Mouse (Mus musculus): ENCODE measurements at regions not wholly inside any gene's neighbourhood (a gene's known extent, or its start where the extent isn't known, plus 50 kb on each side); places are given as distances from the start of the nearest gene placed in this dataset.

- no peak for DNase-seq
Observed at GRCm38 (mm10) chr2:79510485-79511094, 54.0 kb upstream of the Cerkl start.

- DNase-seq = no peak
Observed at GRCm38 (mm10) chr2:79511108-79511507, 54.5 kb upstream of the Cerkl start.

- DNase-seq = peak; percentile 86
Observed at GRCm38 (mm10) chr2:79511676-79512323, 55.2 kb upstream of the Cerkl start.

- DNase-seq = no peak
Observed at GRCm38 (mm10) chr2:79512374-79512773, 55.8 kb upstream of the Cerkl start.

GRCm38 (mm10) chr2:79513726-79514125 lies 57.1 kb upstream of the Cerkl start:
- no peak for DNase-seq

- peak; percentile 64 for DNase-seq
Observed at GRCm38 (mm10) chr2:79518046-79518750, 61.6 kb upstream of the Cerkl start.

- no peak for DNase-seq
Observed at GRCm38 (mm10) chr2:79519799-79520449, 63.3 kb upstream of the Cerkl start.

GRCm38 (mm10) chr2:79523441-79523840 lies 66.9 kb upstream of the Cerkl start:
- no peak for DNase-seq

- DNase-seq = no peak
Observed at GRCm38 (mm10) chr2:79527529-79527928, 70.9 kb upstream of the Cerkl start.

GRCm38 (mm10) chr2:79528347-79528990 lies 71.9 kb upstream of the Cerkl start:
- DNase-seq = no peak

- no peak for DNase-seq
Observed at GRCm38 (mm10) chr2:79529185-79529584, 72.6 kb upstream of the Cerkl start.

GRCm38 (mm10) chr2:79532610-79533160 lies 76.1 kb upstream of the Cerkl start:
- no peak for DNase-seq

GRCm38 (mm10) chr2:79537126-79537875 lies 80.7 kb upstream of the Cerkl start:
- no peak for DNase-seq

- DNase-seq = peak; percentile 19
Observed at GRCm38 (mm10) chr2:79540384-79540783, 83.8 kb upstream of the Cerkl start.

- no peak for DNase-seq
Observed at GRCm38 (mm10) chr2:79542191-79542980, 85.8 kb upstream of the Cerkl start.

GRCm38 (mm10) chr2:79543456-79543855 lies 86.9 kb upstream of the Cerkl start:
- peak; percentile 21 for DNase-seq

GRCm38 (mm10) chr2:79543948-79544792 lies 87.6 kb upstream of the Cerkl start:
- no peak for DNase-seq

- DNase-seq = peak; percentile 16
Observed at GRCm38 (mm10) chr2:79544793-79545260, 88.2 kb upstream of the Cerkl start.

GRCm38 (mm10) chr2:79546206-79546605 lies 88.9 kb upstream of the Itprid2 start:
- no peak for DNase-seq

- no peak for DNase-seq
Observed at GRCm38 (mm10) chr2:79547284-79547683, 87.9 kb upstream of the Itprid2 start.

Measured in lung, postnatal 36 days (tissue).